Mouse (Mus musculus) liver, embryonic 13.5 days (tissue): ENCODE data around the gene Alox5ap. TPM values are rescaled to one million over a fixed set of nuclear protein-coding genes. Genes with fewer than 3 reads are reported as not detected.

Experiments used
- ATAC-seq: fragments of 200-750 bp; cut with Nextera tagmentation; 2 replicates; pipeline ENCODE4 v1.8.0; 2017; ENCODE audit warnings: low read depth, mild to moderate bottlenecking, moderate number of reproducible peaks, moderate library complexity
- DNase-seq: peaks from one replicate; pipeline ENCODE4 v3.0.0; 2022
- H3K27ac ChIP-seq: fragments of 300-500 bp; sonication (generic); 2 replicates; pipeline ENCODE4 v1.5.1; 2015; ENCODE audit warnings: moderate library complexity, mild to moderate bottlenecking, inconsistent platforms
- H3K27me3 ChIP-seq: fragments of 300-500 bp; sonication (generic); 2 replicates; pipeline ENCODE4 v1.6.1; 2015; ENCODE audit warnings: mild to moderate bottlenecking, inconsistent platforms
- H3K36me3 ChIP-seq: fragments of 300-500 bp; sonication (generic); 2 replicates; pipeline ENCODE4 v1.6.1; 2015; ENCODE audit warnings: mild to moderate bottlenecking, inconsistent platforms
- H3K4me1 ChIP-seq: fragments of 300-500 bp; sonication (generic); replicated peaks from 2 replicates; pipeline ENCODE4 v1.6.1; 2015; ENCODE audit warnings: inconsistent platforms
- H3K4me2 ChIP-seq: fragments of 300-500 bp; sonication (generic); 2 replicates; pipeline ENCODE4 v1.6.1; 2015; ENCODE audit warnings: inconsistent platforms, mild to moderate bottlenecking, moderate library complexity
- H3K4me3 ChIP-seq: fragments of 300-500 bp; sonication (generic); replicated peaks from 2 replicates; pipeline ENCODE4 v1.5.1; 2015; ENCODE audit warnings: mild to moderate bottlenecking, inconsistent platforms
- H3K9ac ChIP-seq: fragments of 300-500 bp; sonication (generic); 2 replicates; pipeline ENCODE4 v1.6.1; 2015; ENCODE audit warnings: mild to moderate bottlenecking, inconsistent platforms
- H3K9me3 ChIP-seq: fragments of 300-500 bp; sonication (generic); replicated peaks from 2 replicates; pipeline ENCODE4 v1.6.1; 2016; ENCODE audit warnings: inconsistent platforms
- WGBS: fragments of 180-500 bp; shearing (Covaris S2); methylation state at CpG from one replicate; pipeline ENCODE4 v1.1.7; 2015; ENCODE audit not compliant: insufficient replicate concordance; 5-methylcytosine and 5-hydroxymethylcytosine counted together
- polyA plus RNA-seq: library from polyadenylated mRNA; unstranded; fragments of >200 nt; fragmentation: Nextera tagmentation; extraction: Ambion mirVana; gene quantifications from 2 replicates; pipeline ENCODE4 v1.2.1, GENCODE M21; 2015

Gene Alox5ap
- polyA plus RNA-seq, 1 experiment from 2014 or later = 24.7 TPM

GRCm38 (mm10) chr5:149283821-149284220 lies 19.3 kb downstream of the Alox5ap start:
- ATAC-seq (no peak), DNase-seq (no peak)
- no peaks in the 10 kb centered on the region for H3K4me1 ChIP-seq
- peaks cover 9% of the 10 kb centered on the region; the same call in 1 of the 2 replicates for H3K36me3 ChIP-seq
- H3K9me3 ChIP-seq = peaks cover 10% of the 10 kb centered on the region; the same call in 1 of the 2 replicates
- no peak overlapping the region for H3K27ac ChIP-seq
- H3K4me2 ChIP-seq = no peak overlapping the region
- no peak overlapping the region for H3K4me3 ChIP-seq
- no peaks in the 10 kb centered on the region for H3K27me3 ChIP-seq
- H3K9ac ChIP-seq = no peak overlapping the region

DNA sequence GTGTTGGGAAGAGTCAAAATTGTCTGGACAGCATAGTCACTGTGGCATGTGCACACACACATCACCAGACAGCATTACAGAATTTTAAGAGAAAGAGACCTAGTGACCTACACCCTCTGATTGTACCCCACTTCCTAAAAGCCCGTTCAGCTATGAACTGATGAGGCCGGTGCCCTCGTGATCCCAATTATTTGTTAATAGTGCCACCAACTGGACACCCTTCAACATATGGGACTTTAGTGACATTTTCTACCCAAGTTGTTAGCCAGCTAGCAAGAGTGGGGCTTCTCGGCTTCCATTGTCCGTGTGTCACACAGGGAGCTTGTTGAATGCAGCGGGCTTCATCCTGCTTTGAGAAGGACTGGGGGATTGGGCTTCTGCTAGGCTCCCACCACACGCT lies 21.5 kb downstream of the Alox5ap start:
- Histone ChIP-seq H3K27ac (no peak overlapping the region), H3K4me3 (no peak overlapping the region), H3K4me1 (no peaks in the 10 kb centered on the region), H3K9me3 (peaks cover 10% of the 10 kb centered on the region; the same call in 1 of the 2 replicates), H3K36me3 (peaks cover 9% of the 10 kb centered on the region; the same call in 1 of the 2 replicates), H3K9ac (no peak overlapping the region), H3K4me2 (no peak overlapping the region), H3K27me3 (no peaks in the 10 kb centered on the region)
- no peak for DNase-seq
- WGBS = 50% methylated on average over 7 of the region's 7 CpGs
- ATAC-seq = no peak

GRCm38 (mm10) chr5:149287148-149288038 lies 22.8 kb downstream of the Alox5ap start:
- no peak for DNase-seq

GRCm38 (mm10) chr5:149291266-149291665 lies 26.7 kb downstream of the Alox5ap start:
- Histone ChIP-seq H3K4me2 (no peak overlapping the region), H3K4me1 (no peaks in the 10 kb centered on the region), H3K9me3 (no peaks in the 10 kb centered on the region), H3K4me3 (no peak overlapping the region), H3K27ac (no peak overlapping the region), H3K27me3 (no peaks in the 10 kb centered on the region), H3K9ac (no peak overlapping the region), H3K36me3 (no peaks in the 10 kb centered on the region)
- WGBS = 81% methylated on average over 5 of the region's 5 CpGs
- DNase-seq (no peak), ATAC-seq (no peak)

More at GRCm38 (mm10) chr5:149287148-149288038, 22.8 kb downstream of the Alox5ap start:
- H3K9me3 ChIP-seq = peaks cover 6% of the 10 kb centered on the region; the same call in 1 of the 2 replicates
- H3K36me3 ChIP-seq = peaks cover 3% of the 10 kb centered on the region; the same call in 1 of the 2 replicates
- ATAC-seq = no peak
- H3K4me2 ChIP-seq = peak overlapping the region; percentile 25
- H3K4me3 ChIP-seq = 0 out of 2 replicates have a peak overlapping the region, but pooled peaks have one; percentile 5
- 68% methylated on average over 41 of the region's 41 CpGs for WGBS
- H3K27me3 ChIP-seq = no peaks in the 10 kb centered on the region
- no peaks in the 10 kb centered on the region for H3K4me1 ChIP-seq
- H3K27ac ChIP-seq = no peak overlapping the region
- no peak overlapping the region for H3K9ac ChIP-seq

- Histone ChIP-seq H3K36me3 (no peaks in the 10 kb centered on the region), H3K27me3 (no peaks in the 10 kb centered on the region), H3K4me2 (no peak overlapping the region), H3K27ac (no peak overlapping the region), H3K9me3 (0 out of 2 replicates have a peak, but pooled peaks cover 2% of the 10 kb centered on the region), H3K4me1 (no peaks in the 10 kb centered on the region), H3K4me3 (no peak overlapping the region), H3K9ac (no peak overlapping the region)
- 78% methylated on average over 4 of the region's 4 CpGs for WGBS
- DNase-seq (no peak), ATAC-seq (no peak)
Measured at GRCm38 (mm10) chr5:149293071-149293470, 28.5 kb downstream of the Alox5ap start.

DNA sequence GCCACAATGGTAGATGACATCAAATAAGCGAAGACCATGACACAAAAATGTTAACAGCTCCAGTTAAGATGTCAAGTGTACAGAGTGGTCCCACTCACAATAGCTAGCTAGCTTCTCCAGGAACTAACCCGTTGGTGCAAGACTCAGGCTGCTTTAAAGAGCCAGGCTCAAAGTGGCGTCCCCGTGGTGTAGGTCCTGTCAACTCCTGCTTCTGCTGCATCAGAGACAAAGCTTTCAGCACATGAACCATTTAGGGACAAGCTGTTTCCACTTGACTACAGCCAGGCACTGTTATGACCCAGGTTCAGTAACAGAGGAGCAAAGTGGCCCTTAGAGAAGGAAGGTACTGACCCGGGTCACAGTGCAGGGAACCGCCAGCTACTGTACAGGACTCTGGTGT lies 32.2 kb downstream of the Alox5ap start:
- Histone ChIP-seq H3K27me3 (no peaks in the 10 kb centered on the region), H3K9me3 (0 out of 2 replicates have a peak, but pooled peaks cover 2% of the 10 kb centered on the region), H3K9ac (no peak overlapping the region), H3K27ac (no peak overlapping the region), H3K36me3 (no peaks in the 10 kb centered on the region), H3K4me1 (no peaks in the 10 kb centered on the region), H3K4me2 (no peak overlapping the region), H3K4me3 (no peak overlapping the region)
- no peak for DNase-seq
- WGBS = 75% methylated on average over 6 of the region's 6 CpGs
- ATAC-seq = no peak

- Histone ChIP-seq H3K36me3 (no peaks in the 10 kb centered on the region), H3K4me2 (no peak overlapping the region), H3K9ac (no peak overlapping the region), H3K4me3 (no peak overlapping the region), H3K27me3 (no peaks in the 10 kb centered on the region), H3K27ac (no peak overlapping the region), H3K9me3 (0 out of 2 replicates have a peak, but pooled peaks cover 2% of the 10 kb centered on the region), H3K4me1 (no peaks in the 10 kb centered on the region)
- 57% methylated on average over 2 of the region's 2 CpGs for WGBS
- DNase-seq (no peak), ATAC-seq (no peak)
Measured at GRCm38 (mm10) chr5:149297464-149297863, 32.9 kb downstream of the Alox5ap start.

- 58% methylated on average over 4 of the region's 4 CpGs for WGBS
- Histone ChIP-seq H3K4me2 (no peak overlapping the region), H3K4me3 (no peak overlapping the region), H3K27ac (no peak overlapping the region), H3K9me3 (0 out of 2 replicates have a peak, but pooled peaks cover 2% of the 10 kb centered on the region), H3K4me1 (no peaks in the 10 kb centered on the region), H3K36me3 (no peaks in the 10 kb centered on the region), H3K9ac (no peak overlapping the region), H3K27me3 (no peaks in the 10 kb centered on the region)
- DNase-seq (no peak), ATAC-seq (no peak)
Measured at GRCm38 (mm10) chr5:149298234-149298633, 33.7 kb downstream of the Alox5ap start.

DNA sequence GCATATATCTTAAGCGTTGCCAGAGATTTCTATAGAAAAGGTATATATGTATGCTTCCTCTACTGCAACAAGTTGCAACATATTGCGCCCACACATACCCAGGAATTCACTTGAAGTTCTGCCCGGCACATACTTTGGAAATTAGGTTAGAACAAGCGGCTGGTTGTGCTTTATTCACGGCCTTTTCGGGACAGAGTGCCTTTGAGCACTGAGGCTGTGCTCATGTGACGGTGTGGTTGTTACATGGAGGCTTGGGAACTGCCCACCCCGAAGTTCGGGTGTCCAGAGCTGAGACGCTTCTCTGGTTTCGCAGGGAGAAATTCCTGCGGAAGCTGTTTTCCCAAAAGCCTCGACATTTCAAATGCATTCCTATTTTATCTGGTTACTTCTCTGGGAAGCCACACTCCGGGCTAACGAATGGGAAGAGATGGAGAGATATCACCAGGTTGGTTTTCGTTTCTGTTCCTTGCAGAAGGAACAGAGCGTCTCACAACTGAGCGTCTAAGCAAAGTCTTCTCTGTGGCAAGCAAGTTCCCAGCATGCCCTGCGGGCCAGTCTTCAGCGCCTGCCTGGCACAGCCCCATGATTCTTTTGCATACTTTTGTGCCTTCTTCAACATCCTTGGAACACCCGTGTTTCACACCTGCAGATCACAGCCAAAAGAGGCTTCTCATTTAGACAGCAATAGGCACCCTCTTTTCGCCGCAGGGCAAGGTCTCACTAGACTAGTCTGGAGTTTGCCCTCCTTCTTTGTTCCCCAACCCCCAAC lies 48.5 kb downstream of the Alox5ap start:
- peak overlapping the region; percentile 4; the same call in 1 of the 2 replicates for H3K4me2 ChIP-seq
- H3K9me3 ChIP-seq = peaks cover 6% of the 10 kb centered on the region; the same call in 1 of the 2 replicates
- no peak overlapping the region for H3K4me3 ChIP-seq
- no peaks in the 10 kb centered on the region for H3K27me3 ChIP-seq
- H3K27ac ChIP-seq = no peak overlapping the region
- 51% methylated on average over 23 of the region's 23 CpGs for WGBS
- H3K4me1 ChIP-seq = no peaks in the 10 kb centered on the region
- ATAC-seq (no peak), DNase-seq (no peak)
- H3K9ac ChIP-seq = no peak overlapping the region
- H3K36me3 ChIP-seq = no peaks in the 10 kb centered on the region

GRCm38 (mm10) chr5:149314514-149315081 lies 50.0 kb downstream of the Alox5ap start:
- DNase-seq = no peak
- Histone ChIP-seq H3K9me3 (peaks cover 6% of the 10 kb centered on the region; the same call in 1 of the 2 replicates), H3K9ac (no peak overlapping the region), H3K4me1 (no peaks in the 10 kb centered on the region), H3K27me3 (peaks cover 6% of the 10 kb centered on the region; the same call in 1 of the 2 replicates), H3K27ac (no peak overlapping the region), H3K4me3 (no peak overlapping the region), H3K36me3 (no peaks in the 10 kb centered on the region), H3K4me2 (no peak overlapping the region)
- no peak for ATAC-seq
- 76% methylated on average over 12 of the region's 12 CpGs for WGBS

- H3K36me3 ChIP-seq = no peaks in the 10 kb centered on the region
- H3K4me1 ChIP-seq = peaks cover 17% of the 10 kb centered on the region
- 34% methylated on average over 4 of the region's 4 CpGs for WGBS
- H3K27me3 ChIP-seq = peaks cover 21% of the 10 kb centered on the region
- H3K27ac ChIP-seq = no peak overlapping the region
- peaks cover 6% of the 10 kb centered on the region; the same call in 1 of the 2 replicates for H3K9me3 ChIP-seq
- no peak overlapping the region for H3K4me3 ChIP-seq
- H3K9ac ChIP-seq = no peak overlapping the region
- DNase-seq (no peak), ATAC-seq (no peak)
- H3K4me2 ChIP-seq = no peak overlapping the region
Measured at GRCm38 (mm10) chr5:149316926-149317325, 52.4 kb downstream of the Alox5ap start.
